Mouse (Mus musculus) neural tube, embryonic 11.5 days (tissue): ENCODE measurements around the gene Atg4d. TPM values are rescaled to one million over a fixed set of nuclear protein-coding genes. Genes with fewer than 3 reads are reported as not detected.
A peak's percentile ranks its signal among the peaks of the same experiment; 100 is the strongest.
"Not testable (repeated sequence)": the region's sequence is repeated elsewhere in the genome, so short reads cannot be mapped to it uniquely, and the experiment has no call there.

ENCODE experiments used
- ATAC-seq: fragments of 200-750 bp; cut with Nextera tagmentation; 2 replicates; pipeline ENCODE4 v1.8.0; 2017; ENCODE audit warnings: moderate number of reproducible peaks, mild to moderate bottlenecking, moderate TSS enrichment, moderate library complexity; ENCODE audit not compliant: insufficient read depth, low FRiP score, low TSS enrichment
- DNase-seq: peaks from one replicate; pipeline ENCODE4 v3.0.0-alpha.2; 2015; ENCODE audit warnings: low spot score
- H3K27ac ChIP-seq: fragments of 300-500 bp; sonication (generic); 2 replicates; pipeline ENCODE4 v1.5.1; 2014; ENCODE audit warnings: low read depth, mild to moderate bottlenecking, low read length
- H3K27me3 ChIP-seq: fragments of 300-500 bp; sonication (generic); 2 replicates; pipeline ENCODE4 v1.6.1; 2014; ENCODE audit warnings: mild to moderate bottlenecking, low read length, mixed read lengths; ENCODE audit not compliant: control insufficient read depth, insufficient read depth
- H3K36me3 ChIP-seq: fragments of 300-500 bp; sonication (generic); 2 replicates; pipeline ENCODE4 v1.6.1; 2014; ENCODE audit warnings: mild to moderate bottlenecking, low read length, moderate library complexity, mixed read lengths; ENCODE audit not compliant: control insufficient read depth, insufficient read depth
- H3K4me1 ChIP-seq: fragments of 300-500 bp; sonication (generic); 2 replicates; pipeline ENCODE4 v1.6.1; 2014; ENCODE audit warnings: low read length, mixed read lengths; ENCODE audit not compliant: control insufficient read depth, insufficient read depth
- H3K4me2 ChIP-seq: fragments of 300-500 bp; sonication (generic); 2 replicates; pipeline ENCODE4 v1.6.1; 2014; ENCODE audit warnings: low read depth, mild to moderate bottlenecking, moderate library complexity
- H3K4me3 ChIP-seq: fragments of 300-500 bp; sonication (generic); 2 replicates; pipeline ENCODE4 v1.5.1; 2014; ENCODE audit warnings: low read depth, low read length
- H3K9ac ChIP-seq: fragments of 300-500 bp; sonication (generic); 2 replicates; pipeline ENCODE4 v1.6.1; 2014; ENCODE audit warnings: mild to moderate bottlenecking, low read length
- H3K9me3 ChIP-seq: fragments of 300-500 bp; sonication (generic); 2 replicates; pipeline ENCODE4 v1.6.1; 2016; ENCODE audit warnings: low read length; ENCODE audit not compliant: control insufficient read depth
- WGBS: fragments of 180-500 bp; shearing (Covaris S2); extraction: QIAGEN DNeasy Blood & Tissue Kit; methylation state at CpG from one replicate; pipeline ENCODE4 v1.1.7; 2014; 5-methylcytosine and 5-hydroxymethylcytosine counted together
- polyA plus RNA-seq: library from polyadenylated mRNA; unstranded; fragments of >200 nt; fragmentation: Nextera tagmentation; extraction: Ambion mirVana; gene quantifications from 2 replicates; pipeline ENCODE4 v1.2.1, GENCODE M21; 2014

The Atg4d gene
- polyA plus RNA-seq, 1 experiment from 2014 or later, result 55.1 TPM

- Histone ChIP-seq H3K27me3 (no peaks in the 10 kb centered on the region), H3K4me2 (no peak overlapping the region), H3K4me3 (no peak overlapping the region), H3K4me1 (peaks cover 12% of the 10 kb centered on the region; the same call in 1 of the 2 replicates), H3K9ac (no peak overlapping the region), H3K9me3 (no peaks in the 10 kb centered on the region), H3K27ac (no peak overlapping the region), H3K36me3 (no peaks in the 10 kb centered on the region)
- DNase-seq (no peak), ATAC-seq (no peak)
- WGBS, result 90% methylated on average over 4 of the region's 4 CpGs
These were observed 54.4 kb downstream of the Atg4d start for GRCm38 (mm10) chr9:21319503-21319902.

DNA sequence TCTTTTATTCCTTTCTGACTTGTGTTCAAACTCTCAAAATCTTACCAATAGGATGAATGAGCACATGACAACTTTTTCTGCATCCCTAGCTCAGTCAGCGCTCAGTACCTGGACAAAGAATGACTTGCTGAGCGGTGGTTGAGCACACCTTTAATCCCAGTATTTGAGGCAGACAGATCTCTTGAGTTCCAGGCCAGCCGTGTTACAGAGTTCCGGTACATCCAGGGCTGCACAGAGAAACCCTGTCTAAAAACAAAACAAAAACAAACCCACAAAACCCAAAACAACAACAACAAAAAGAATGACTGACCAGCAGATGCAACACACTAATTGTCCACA, 55.2 kb downstream of the Atg4d start:
- H3K9me3 ChIP-seq, result no peaks in the 10 kb centered on the region
- peak overlapping the region; percentile 94 for H3K4me2 ChIP-seq
- H3K27ac ChIP-seq, result no peak overlapping the region
- ATAC-seq, result no peak
- peak overlapping the region; percentile 75 for H3K9ac ChIP-seq
- H3K27me3 ChIP-seq, result no peaks in the 10 kb centered on the region
- no peaks in the 10 kb centered on the region for H3K36me3 ChIP-seq
- H3K4me1 ChIP-seq, result peaks cover 12% of the 10 kb centered on the region; the same call in 1 of the 2 replicates
- WGBS, result 27% methylated on average over 4 of the region's 4 CpGs
- H3K4me3 ChIP-seq, result peak overlapping the region; percentile 75
- no peak for DNase-seq

DNA sequence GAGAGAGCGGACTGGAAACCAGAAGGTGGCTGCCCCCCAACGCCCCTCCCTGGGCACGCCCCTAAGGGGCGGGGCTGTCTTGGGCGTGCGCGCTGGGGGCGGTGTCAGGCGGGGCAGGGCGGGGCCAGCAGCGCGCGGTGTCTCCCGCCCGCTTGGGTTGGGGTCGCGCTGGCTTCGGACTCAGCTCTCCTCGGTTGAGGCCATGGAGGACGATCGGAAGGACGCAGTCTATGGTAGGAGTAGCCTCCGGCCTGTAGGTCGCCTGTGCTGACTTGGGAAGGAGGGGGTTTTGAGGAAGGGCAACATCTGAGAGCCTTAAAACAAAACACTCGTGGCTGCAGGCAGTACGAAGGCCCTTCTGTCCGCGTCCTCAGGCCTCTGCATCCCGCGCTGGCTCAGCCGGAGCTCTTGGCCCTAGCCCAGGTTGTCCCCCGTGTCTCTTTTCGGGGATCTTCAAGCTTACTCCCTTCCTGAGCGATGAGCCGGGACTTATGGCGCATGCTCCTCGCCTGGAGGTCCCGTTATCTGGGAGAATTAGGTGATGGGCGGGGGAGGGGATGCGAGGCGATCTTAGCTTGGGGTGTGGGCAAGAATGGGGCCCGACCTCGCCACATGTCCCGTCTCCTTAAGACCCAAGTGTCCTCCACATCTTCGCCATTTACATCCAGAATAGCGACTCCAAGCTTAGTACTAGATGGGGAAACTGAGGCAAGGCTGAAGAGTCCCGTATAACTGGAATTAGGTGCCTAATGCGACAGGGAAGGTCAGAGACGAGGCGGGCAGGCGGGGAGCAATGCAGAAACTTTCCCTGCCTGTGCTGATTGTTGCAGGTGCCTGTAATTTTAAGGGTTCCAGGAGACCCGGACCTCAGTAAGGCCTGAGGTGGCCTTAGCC, 55.8 kb downstream of the Atg4d start, which contains the start of gene Slc44a2:
Slc44a2 (plus strand) TSS at position 80 of the 894 bp plus-strand sequence.
- ATAC-seq (peak; percentile 93), DNase-seq (peak; percentile 95)
- Histone ChIP-seq H3K36me3 (no peaks in the 10 kb centered on the region), H3K9ac (peak within 1 kb of the TSS; percentile 75), H3K27ac (no peak within 1 kb of the TSS), H3K9me3 (no peaks in the 10 kb centered on the region), H3K4me2 (peak within 1 kb of the TSS; percentile 94), H3K27me3 (no peaks in the 10 kb centered on the region), H3K4me1 (peaks cover 12% of the 10 kb centered on the region; the same call in 1 of the 2 replicates), H3K4me3 (peak within 1 kb of the TSS; percentile 75)
- under 1% methylated on average over 52 of the region's 52 CpGs for WGBS

DNA sequence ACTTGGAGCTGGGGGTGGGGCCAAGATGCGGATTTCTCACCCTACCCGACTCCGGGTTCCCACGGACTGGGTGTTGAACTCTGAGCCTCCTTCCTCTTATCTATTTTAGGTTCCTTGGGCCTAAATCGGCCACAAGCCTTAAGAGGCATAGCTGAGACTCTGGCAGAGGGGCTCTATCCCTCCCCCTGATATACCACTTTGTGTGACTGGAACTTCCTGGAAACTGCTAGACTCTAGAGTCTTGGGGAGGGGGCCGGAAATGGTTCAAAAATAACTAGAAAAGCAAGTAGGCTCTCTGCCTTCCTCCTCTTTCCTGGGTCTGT, 56.4 kb downstream of the Atg4d start:
- H3K27ac ChIP-seq, result no peak overlapping the region
- H3K4me3 ChIP-seq, result peak overlapping the region; percentile 75
- peak overlapping the region; percentile 94 for H3K4me2 ChIP-seq
- DNase-seq, result no peak
- peak overlapping the region; percentile 75 for H3K9ac ChIP-seq
- H3K36me3 ChIP-seq, result no peaks in the 10 kb centered on the region
- H3K9me3 ChIP-seq, result no peaks in the 10 kb centered on the region
- WGBS, result 16% methylated on average over 6 of the region's 6 CpGs
- H3K4me1 ChIP-seq, result peaks cover 12% of the 10 kb centered on the region; the same call in 1 of the 2 replicates
- H3K27me3 ChIP-seq, result no peaks in the 10 kb centered on the region
- no peak for ATAC-seq

DNA sequence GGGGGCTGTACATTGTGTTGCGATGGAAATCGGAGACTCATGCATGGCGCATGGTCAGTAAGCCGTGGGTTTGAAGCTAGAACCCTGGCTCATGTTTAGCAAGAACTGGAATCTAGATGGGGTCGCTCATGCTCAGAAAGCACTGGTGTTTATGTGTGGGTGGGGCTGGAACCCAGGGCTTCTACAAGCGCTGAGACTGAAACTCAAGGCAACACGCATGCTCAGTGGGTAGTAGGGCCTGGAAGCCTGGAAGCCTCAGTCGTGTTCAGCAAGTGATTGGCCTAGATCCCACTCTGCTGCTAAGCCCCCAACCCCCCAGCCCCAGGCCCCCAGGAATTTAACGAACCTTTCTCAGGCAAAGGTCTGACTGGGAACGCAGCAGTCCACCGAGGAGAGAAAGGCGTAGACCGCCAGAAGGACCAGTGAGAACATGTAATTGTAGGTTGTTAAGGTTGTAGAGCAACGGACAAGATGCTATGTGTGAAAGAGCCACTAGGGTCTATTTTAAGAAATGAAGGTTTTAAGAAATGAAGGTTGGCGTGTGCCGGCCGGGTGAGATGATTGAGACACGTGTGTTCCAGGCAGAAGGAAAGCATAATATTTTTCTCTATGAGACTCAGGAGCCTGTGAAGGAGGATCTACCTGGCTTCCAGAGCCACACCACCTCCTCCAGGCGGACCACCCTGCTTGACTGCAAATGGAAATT, 57.3 kb downstream of the Atg4d start:
- H3K4me1 ChIP-seq, result peaks cover 12% of the 10 kb centered on the region; the same call in 1 of the 2 replicates
- H3K4me2 ChIP-seq, result peak overlapping the region; percentile 94; the same call in 1 of the 2 replicates
- H3K4me3 ChIP-seq, result no peak overlapping the region; the same call in 1 of the 2 replicates
- no peak overlapping the region for H3K27ac ChIP-seq
- H3K36me3 ChIP-seq, result no peaks in the 10 kb centered on the region
- H3K9me3 ChIP-seq, result no peaks in the 10 kb centered on the region
- WGBS, result 90% methylated on average over 19 of the region's 19 CpGs
- no peak for DNase-seq
- no peaks in the 10 kb centered on the region for H3K27me3 ChIP-seq
- no peak for ATAC-seq
- H3K9ac ChIP-seq, result no peak overlapping the region

DNA sequence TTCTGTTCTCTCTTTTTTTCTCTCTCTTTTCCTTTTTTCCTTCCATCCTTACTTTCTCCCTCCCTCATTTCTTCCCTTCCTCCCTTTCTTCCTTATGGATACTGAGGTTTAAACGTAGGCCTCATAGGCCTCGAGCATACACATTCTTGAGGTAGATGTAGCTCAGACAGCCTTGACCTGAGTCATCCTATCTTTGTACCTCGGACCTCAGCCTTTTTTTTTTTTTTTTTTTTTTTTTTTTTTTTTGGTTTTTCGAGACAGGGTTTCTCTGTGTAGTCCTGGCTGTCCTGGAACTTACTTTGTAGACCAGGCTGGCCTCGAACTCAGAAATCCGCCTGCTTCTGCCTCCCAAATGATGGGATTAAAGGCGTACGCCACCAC, 57.8 kb downstream of the Atg4d start:
- H3K36me3 ChIP-seq, DNase-seq, H3K4me2 ChIP-seq, H3K9ac ChIP-seq, ATAC-seq, H3K4me3 ChIP-seq, H3K27ac ChIP-seq, H3K9me3 ChIP-seq, H3K27me3 ChIP-seq: not testable (repeated sequence)
- whole genome bisulfite sequencing, result 89% methylated on average over 8 of the region's 8 CpGs
- peaks cover 12% of the 10 kb centered on the region; the same call in 1 of the 2 replicates for H3K4me1 ChIP-seq

GRCm38 (mm10) chr9:21324269-21324668, 59.2 kb downstream of the Atg4d start:
- ATAC-seq, result no peak

More at GRCm38 (mm10) chr9:21324269-21324668, 59.2 kb downstream of the Atg4d start:
- Histone ChIP-seq H3K27me3 (no peaks in the 10 kb centered on the region), H3K4me2 (no peak overlapping the region), H3K36me3 (no peaks in the 10 kb centered on the region), H3K9ac (no peak overlapping the region), H3K4me3 (no peak overlapping the region), H3K27ac (no peak overlapping the region), H3K9me3 (no peaks in the 10 kb centered on the region), H3K4me1 (peaks cover 12% of the 10 kb centered on the region; the same call in 1 of the 2 replicates)
- DNase-seq, result no peak
- 96% methylated on average over 11 of the region's 11 CpGs for WGBS
